Mouse (Mus musculus) embryonic facial prominence, embryonic 14.5 days (tissue): Measurements from ENCODE around the gene Mycl. TPM values are rescaled to one million over a fixed set of nuclear protein-coding genes. Genes with fewer than 3 reads are reported as not detected.
A peak's percentile ranks its signal among the peaks of the same experiment; 100 is the strongest.

ENCODE experiments used
- ATAC-seq: fragments of 200-750 bp; cut with Nextera tagmentation; 2 replicates; pipeline ENCODE4 v1.8.0; 2017; ENCODE audit warnings: low read depth, moderate number of reproducible peaks, moderate TSS enrichment
- DNase-seq: peaks from one replicate; pipeline ENCODE4 v3.0.0-alpha.2; 2015; ENCODE audit warnings: low spot score
- H3K27ac ChIP-seq: fragments of 300-500 bp; sonication (generic); replicated peaks from 2 replicates; pipeline ENCODE4 v1.5.1; 2014; ENCODE audit warnings: low read depth, mild to moderate bottlenecking, low read length, moderate library complexity
- H3K27me3 ChIP-seq: fragments of 300-500 bp; sonication (generic); replicated peaks from 2 replicates; pipeline ENCODE4 v1.6.1; 2014; ENCODE audit warnings: low read length; ENCODE audit not compliant: control insufficient read depth, insufficient read depth
- H3K36me3 ChIP-seq: fragments of 300-500 bp; sonication (generic); 2 replicates; pipeline ENCODE4 v1.6.1; 2014; ENCODE audit warnings: low read length, mixed read lengths; ENCODE audit not compliant: control insufficient read depth, insufficient read depth
- H3K4me1 ChIP-seq: fragments of 300-500 bp; sonication (generic); 2 replicates; pipeline ENCODE4 v1.6.1; 2014; ENCODE audit warnings: antibody characterized with exemption, low read length; ENCODE audit not compliant: control insufficient read depth, insufficient read depth
- H3K4me2 ChIP-seq: fragments of 300-500 bp; sonication (generic); 2 replicates; pipeline ENCODE4 v1.6.1; 2014; ENCODE audit warnings: low read depth, mild to moderate bottlenecking, low read length, moderate library complexity, mixed read lengths
- H3K4me3 ChIP-seq: fragments of 300-500 bp; sonication (generic); 2 replicates; pipeline ENCODE4 v1.5.1; 2014; ENCODE audit warnings: low read depth, mild to moderate bottlenecking, low read length
- H3K9ac ChIP-seq: fragments of 300-500 bp; sonication (generic); 2 replicates; pipeline ENCODE4 v1.6.1; 2014; ENCODE audit warnings: low read depth, mild to moderate bottlenecking, low read length, moderate library complexity, mixed read lengths
- H3K9me3 ChIP-seq: fragments of 300-500 bp; sonication (generic); 2 replicates; pipeline ENCODE4 v1.6.1; 2016; ENCODE audit warnings: low read length; ENCODE audit not compliant: control insufficient read depth
- WGBS: fragments of 180-500 bp; shearing (Covaris S2); extraction: QIAGEN DNeasy Blood & Tissue Kit; methylation state at CpG from one replicate; pipeline ENCODE4 v1.1.7; 2014; 5-methylcytosine and 5-hydroxymethylcytosine counted together
- polyA plus RNA-seq: library from polyadenylated mRNA; unstranded; fragments of >200 nt; fragmentation: Nextera tagmentation; extraction: Ambion mirVana; gene quantifications from 2 replicates; pipeline ENCODE4 v1.2.1, GENCODE M21; 2014

Gene Mycl
- polyA plus RNA-seq, 1 experiment from 2014 or later = 26.9 TPM

- H3K9ac ChIP-seq = no peak overlapping the region
- H3K4me1 ChIP-seq = peaks cover 16% of the 10 kb centered on the region
- no peak overlapping the region for H3K4me3 ChIP-seq
- H3K9me3 ChIP-seq = no peaks in the 10 kb centered on the region
- H3K36me3 ChIP-seq = 0 out of 2 replicates have a peak, but pooled peaks cover 5% of the 10 kb centered on the region
- ATAC-seq (peak; percentile 24; the same call in 1 of the 2 replicates), DNase-seq (peak; percentile 73)
- no peaks in the 10 kb centered on the region for H3K27me3 ChIP-seq
- no peak overlapping the region for H3K4me2 ChIP-seq
- WGBS = 41% methylated on average over 3 of the region's 3 CpGs
- H3K27ac ChIP-seq = peak overlapping the region; percentile 36; the same call in 1 of the 2 replicates
Observed at GRCm38 (mm10) chr4:123013949-123014406, 18.5 kb downstream of the Mycl start.

- H3K27ac ChIP-seq = no peak overlapping the region
- no peak overlapping the region for H3K4me2 ChIP-seq
- no peak overlapping the region for H3K9ac ChIP-seq
- no peaks in the 10 kb centered on the region for H3K27me3 ChIP-seq
- WGBS = 36% methylated on average over 7 of the region's 7 CpGs
- ATAC-seq = no peak
- peaks cover 6% of the 10 kb centered on the region; the same call in 1 of the 2 replicates for H3K36me3 ChIP-seq
- no peak overlapping the region for H3K4me3 ChIP-seq
- DNase-seq = no peak
- peaks cover 16% of the 10 kb centered on the region for H3K4me1 ChIP-seq
- H3K9me3 ChIP-seq = no peaks in the 10 kb centered on the region
Observed at GRCm38 (mm10) chr4:123014501-123015282, 19.2 kb downstream of the Mycl start.

GRCm38 (mm10) chr4:123016451-123016957 lies 21.1 kb downstream of the Mycl start, which contains the start of gene Trit1:
Trit1 (plus strand) TSS chr4:123016597.
- WGBS = under 1% methylated on average over 34 of the region's 34 CpGs
- peaks cover 17% of the 10 kb centered on the region for H3K36me3 ChIP-seq

GRCm38 (mm10) chr4:123021591-123021990 lies 26.1 kb downstream of the Mycl start:
- no peaks in the 10 kb centered on the region for H3K9me3 ChIP-seq
- H3K27me3 ChIP-seq = no peaks in the 10 kb centered on the region
- 89% methylated on average over 3 of the region's 3 CpGs for WGBS
- H3K4me1 ChIP-seq = peaks cover 13% of the 10 kb centered on the region
- no peak overlapping the region for H3K9ac ChIP-seq
- H3K27ac ChIP-seq = no peak overlapping the region
- H3K4me3 ChIP-seq = no peak overlapping the region
- peaks cover 29% of the 10 kb centered on the region for H3K36me3 ChIP-seq
- H3K4me2 ChIP-seq = no peak overlapping the region
- ATAC-seq = no peak
- no peak for DNase-seq

More at GRCm38 (mm10) chr4:123016451-123016957, 21.1 kb downstream of the Mycl start, which contains the start of gene Trit1:
- Histone ChIP-seq H3K27ac (peak within 1 kb of the TSS; percentile 54), H3K4me2 (peak within 1 kb of the TSS; percentile 85), H3K27me3 (no peaks in the 10 kb centered on the region), H3K9ac (peak within 1 kb of the TSS; percentile 76), H3K4me1 (peaks cover 16% of the 10 kb centered on the region), H3K4me3 (peak within 1 kb of the TSS; percentile 60), H3K9me3 (no peaks in the 10 kb centered on the region)
- DNase-seq = peak; percentile 97
- ATAC-seq = peak; percentile 97

GRCm38 (mm10) chr4:123022896-123023295 lies 27.4 kb downstream of the Mycl start:
- DNase-seq (no peak), ATAC-seq (no peak)
- H3K27me3 ChIP-seq = no peaks in the 10 kb centered on the region
- H3K9me3 ChIP-seq = no peaks in the 10 kb centered on the region
- WGBS = 100% methylated on average over 1 of the region's 1 CpGs
- H3K9ac ChIP-seq = no peak overlapping the region
- peaks cover 6% of the 10 kb centered on the region for H3K4me1 ChIP-seq
- no peak overlapping the region for H3K4me2 ChIP-seq
- peaks cover 39% of the 10 kb centered on the region for H3K36me3 ChIP-seq
- H3K27ac ChIP-seq = no peak overlapping the region
- H3K4me3 ChIP-seq = no peak overlapping the region

GRCm38 (mm10) chr4:123025418-123025817 lies 30.0 kb downstream of the Mycl start:
- 78% methylated on average over 2 of the region's 2 CpGs for WGBS
- no peaks in the 10 kb centered on the region for H3K27me3 ChIP-seq
- H3K4me1 ChIP-seq = no peaks in the 10 kb centered on the region
- DNase-seq = no peak
- no peak overlapping the region for H3K4me2 ChIP-seq
- ATAC-seq = no peak
- no peaks in the 10 kb centered on the region for H3K9me3 ChIP-seq
- H3K4me3 ChIP-seq = no peak overlapping the region
- peaks cover 42% of the 10 kb centered on the region for H3K36me3 ChIP-seq
- no peak overlapping the region for H3K9ac ChIP-seq
- no peak overlapping the region for H3K27ac ChIP-seq

GRCm38 (mm10) chr4:123026161-123026560 lies 30.7 kb downstream of the Mycl start:
- ATAC-seq (no peak), DNase-seq (no peak)
- 88% methylated on average over 13 of the region's 13 CpGs for WGBS
- Histone ChIP-seq H3K4me2 (no peak overlapping the region), H3K27ac (no peak overlapping the region), H3K27me3 (no peaks in the 10 kb centered on the region), H3K4me1 (no peaks in the 10 kb centered on the region), H3K36me3 (peaks cover 45% of the 10 kb centered on the region), H3K4me3 (no peak overlapping the region), H3K9ac (no peak overlapping the region), H3K9me3 (no peaks in the 10 kb centered on the region)

GRCm38 (mm10) chr4:123026597-123026996 lies 31.1 kb downstream of the Mycl start:
- Histone ChIP-seq H3K4me2 (no peak overlapping the region), H3K36me3 (peaks cover 49% of the 10 kb centered on the region), H3K9ac (no peak overlapping the region), H3K9me3 (no peaks in the 10 kb centered on the region), H3K27me3 (no peaks in the 10 kb centered on the region), H3K4me1 (no peaks in the 10 kb centered on the region), H3K27ac (no peak overlapping the region), H3K4me3 (no peak overlapping the region)
- 75% methylated on average over 4 of the region's 4 CpGs for WGBS
- DNase-seq = no peak
- no peak for ATAC-seq
